Mouse (Mus musculus) megakaryocyte, embryonic 14.5 days (primary cell): ENCODE data around the gene Serp2.

ENCODE experiments used
- FLI1 ChIP-seq: IDR thresholded peaks from 2 replicates; pipeline ENCODE4 v1.6.1; 2012; ENCODE audit warnings: low read length, inconsistent platforms, mixed read lengths
- GATA1 ChIP-seq: IDR thresholded peaks from 3 replicates; pipeline ENCODE4 v1.6.1; 2012; ENCODE audit warnings: mixed read lengths, low read length, inconsistent platforms, borderline replicate concordance

DNA sequence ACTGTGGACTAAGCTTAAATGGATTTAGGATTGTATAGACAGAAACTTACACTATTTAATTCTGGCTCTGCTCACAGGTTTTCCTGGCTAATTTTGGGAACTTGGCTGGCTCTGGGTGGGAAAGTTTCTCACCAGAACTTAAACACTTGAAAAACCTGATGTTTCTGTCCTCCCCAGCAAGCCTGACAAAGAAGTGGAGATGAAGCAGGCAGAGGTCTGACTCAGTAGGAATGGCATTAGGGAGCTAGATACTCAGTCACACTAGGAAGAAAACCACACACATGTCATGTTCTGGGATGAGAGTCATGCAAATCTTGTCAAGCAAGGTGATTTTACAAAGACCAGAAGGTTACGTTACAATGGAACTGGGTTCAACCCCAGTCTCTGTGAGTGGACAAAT, 21.6 kb downstream of the Serp2 start:
- TF ChIP-seq GATA1 (no peak), FLI1 (no peak)
